Mouse (Mus musculus) erythroblast, embryonic 14.5 days (primary cell): ENCODE data around the gene Dnmt3a. TPM values are rescaled to one million over a fixed set of nuclear protein-coding genes. Genes with fewer than 3 reads are reported as not detected.

ENCODE experiments used
- H3K27me3 ChIP-seq: 2 replicates; pipeline ENCODE4 v1.6.1; 2012; ENCODE audit warnings: inconsistent platforms; ENCODE audit not compliant: control insufficient read depth
- H3K36me3 ChIP-seq: 2 replicates; pipeline ENCODE4 v1.6.1; 2012; ENCODE audit warnings: mild to moderate bottlenecking, inconsistent platforms; ENCODE audit not compliant: control insufficient read depth
- H3K4me1 ChIP-seq: 2 replicates; pipeline ENCODE4 v1.6.1; 2012; ENCODE audit warnings: inconsistent platforms; ENCODE audit not compliant: control insufficient read depth
- H3K4me3 ChIP-seq: replicated peaks from 2 replicates; pipeline ENCODE3; 2012; ENCODE audit warnings: moderate library complexity, mild to moderate bottlenecking, inconsistent platforms
- H3K9me3 ChIP-seq: 2 replicates; pipeline ENCODE4 v1.6.1; 2012; ENCODE audit warnings: low read length, inconsistent platforms, mixed read lengths; ENCODE audit not compliant: control insufficient read depth
- GATA1 ChIP-seq: IDR thresholded peaks from 2 replicates; pipeline ENCODE4 v1.6.1; 2012; ENCODE audit warnings: low read length, inconsistent platforms, mixed read lengths
- TAL1 ChIP-seq: IDR thresholded peaks from 3 replicates; pipeline ENCODE4 v1.6.1; 2012; ENCODE audit warnings: low read length, inconsistent platforms, mixed read lengths
- polyA plus RNA-seq: library from polyadenylated mRNA; stranded (reverse); fragments of >175 nt; gene quantifications from 2 replicates; pipeline ENCODE4 v1.2.3, GENCODE M21; 2012

The Dnmt3a gene
- polyA plus RNA-seq, 1 experiment = 0.16 TPM

DNA sequence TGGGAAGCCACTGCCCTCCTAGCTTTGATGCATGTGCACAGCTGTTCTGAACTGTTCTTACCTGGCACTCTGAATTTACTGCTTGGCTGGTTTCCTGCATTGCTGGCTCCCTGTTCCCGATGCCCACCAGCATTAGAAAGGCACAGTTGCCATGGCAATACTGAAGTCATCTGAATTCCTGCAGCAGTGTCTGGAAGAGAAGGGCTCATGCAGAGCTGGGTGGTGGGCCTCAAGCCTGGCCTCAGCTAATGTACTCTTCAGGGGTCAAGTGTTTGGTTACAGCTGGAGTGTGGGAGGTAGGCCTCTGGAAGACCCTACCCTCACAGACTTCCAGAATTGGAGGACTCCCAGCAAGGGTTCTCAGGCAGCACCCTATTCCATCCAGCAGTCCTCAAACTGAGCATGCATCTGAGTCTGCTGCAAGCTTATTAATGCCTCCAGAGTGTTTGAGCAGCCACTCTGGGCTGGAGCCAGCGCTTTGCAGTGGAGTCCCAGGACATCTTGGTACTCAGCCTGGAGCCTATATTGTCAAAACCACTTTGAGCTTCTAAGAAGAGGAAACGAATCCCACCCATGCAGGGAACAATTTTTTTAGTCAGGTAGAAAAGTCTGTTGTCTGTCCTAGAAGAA is 22.5 kb upstream of the Dnmt3a start:
- TF ChIP-seq GATA1 (no peak), TAL1 (no peak)
- Histone ChIP-seq H3K4me1 (peaks cover 3% of the 10 kb centered on the region; the same call in 1 of the 2 replicates), H3K36me3 (no peaks in the 10 kb centered on the region), H3K4me3 (no peak overlapping the region), H3K9me3 (no peaks in the 10 kb centered on the region), H3K27me3 (no peaks in the 10 kb centered on the region)

DNA sequence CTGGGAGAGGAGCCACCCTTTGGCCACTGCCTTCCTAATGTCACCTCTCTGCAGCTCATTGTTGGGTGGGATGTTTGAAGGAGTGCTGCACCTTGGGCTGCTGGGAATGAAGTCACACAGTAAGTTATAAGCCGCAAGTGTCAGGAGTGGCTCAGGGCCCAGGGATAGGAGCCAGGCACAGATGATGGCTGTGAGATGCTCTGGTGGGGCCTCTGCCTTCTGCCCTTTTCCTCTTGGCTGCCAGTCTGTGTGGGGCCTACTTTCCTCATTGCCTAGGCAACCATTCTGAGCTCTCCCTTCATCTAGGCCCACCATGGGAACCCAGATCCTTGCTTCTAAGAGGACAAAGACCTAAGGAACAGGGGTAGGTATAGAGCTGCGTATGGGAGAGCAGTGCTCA is 21.5 kb upstream of the Dnmt3a start:
- H3K4me1 ChIP-seq = peaks cover 3% of the 10 kb centered on the region; the same call in 1 of the 2 replicates
- no peaks in the 10 kb centered on the region for H3K9me3 ChIP-seq
- TF ChIP-seq GATA1 (no peak), TAL1 (no peak)
- no peak overlapping the region for H3K4me3 ChIP-seq
- H3K27me3 ChIP-seq = no peaks in the 10 kb centered on the region
- H3K36me3 ChIP-seq = no peaks in the 10 kb centered on the region

DNA sequence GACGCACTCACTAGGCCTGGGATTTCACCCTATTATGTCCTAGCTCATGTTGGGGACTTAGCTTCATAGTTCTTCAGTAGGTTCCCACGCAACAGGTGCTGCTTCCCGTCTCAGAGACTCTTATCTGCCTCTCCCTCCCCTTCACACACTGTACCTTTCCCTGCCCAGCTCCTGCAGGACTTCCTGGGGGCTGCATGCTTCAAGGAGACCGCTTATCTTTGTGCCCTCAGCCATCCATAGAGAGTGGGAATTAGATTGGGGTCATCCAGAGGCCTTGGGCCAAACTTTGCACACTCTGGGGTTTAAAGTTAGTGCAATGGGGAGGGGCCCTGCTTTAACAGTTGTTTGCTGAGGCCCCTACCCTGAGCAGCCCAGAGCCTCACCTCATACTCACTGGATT is 21.1 kb upstream of the Dnmt3a start:
- no peaks in the 10 kb centered on the region for H3K27me3 ChIP-seq
- no peaks in the 10 kb centered on the region for H3K36me3 ChIP-seq
- H3K4me1 ChIP-seq = peaks cover 3% of the 10 kb centered on the region; the same call in 1 of the 2 replicates
- H3K9me3 ChIP-seq = no peaks in the 10 kb centered on the region
- H3K4me3 ChIP-seq = no peak overlapping the region
- TF ChIP-seq GATA1 (no peak), TAL1 (no peak)

DNA sequence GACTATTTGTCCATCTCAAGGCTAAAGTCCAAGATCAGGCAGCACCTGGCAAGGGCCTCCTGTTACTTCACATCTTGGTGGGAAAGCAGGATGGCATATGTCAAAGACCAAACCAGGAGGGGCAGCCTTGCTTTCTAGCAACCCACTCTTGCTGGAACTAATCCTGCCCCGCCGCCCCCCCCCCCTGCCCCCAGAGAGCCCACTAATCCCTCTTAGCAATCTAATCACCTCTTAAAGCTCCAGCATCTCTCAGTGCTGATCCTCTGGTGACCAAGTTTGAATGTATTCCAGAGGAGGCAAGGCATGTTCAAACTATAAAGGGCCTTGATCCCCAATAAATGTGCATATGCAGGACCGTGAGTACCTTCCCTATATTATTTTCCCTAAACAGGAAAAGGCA is 18.8 kb upstream of the Dnmt3a start:
- Histone ChIP-seq H3K9me3 (no peaks in the 10 kb centered on the region), H3K27me3 (peaks cover 2% of the 10 kb centered on the region), H3K36me3 (no peaks in the 10 kb centered on the region), H3K4me1 (peaks cover 8% of the 10 kb centered on the region), H3K4me3 (no peak overlapping the region)
- no peak for TF ChIP-seq TAL1
- no peak for TF ChIP-seq GATA1

DNA sequence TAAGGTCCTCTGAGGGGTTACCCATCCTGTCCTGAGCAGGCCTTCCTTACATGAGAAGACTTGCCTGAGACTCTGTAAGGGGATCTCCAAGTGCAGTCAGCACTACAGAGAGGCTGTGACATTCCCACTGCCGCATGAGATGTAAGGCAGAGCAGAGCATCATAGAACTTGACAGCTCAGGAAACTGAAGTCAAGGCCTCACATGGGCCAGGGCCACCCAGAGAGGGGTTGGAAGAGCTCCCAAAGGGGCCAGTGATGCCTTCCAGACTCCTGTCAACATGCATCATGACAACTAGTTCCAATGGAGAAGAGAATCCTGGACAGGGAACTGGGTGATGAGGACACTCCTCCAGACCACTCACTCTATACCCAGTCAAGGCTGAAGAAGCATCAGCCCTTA is 18.3 kb upstream of the Dnmt3a start:
- Histone ChIP-seq H3K27me3 (peaks cover 2% of the 10 kb centered on the region), H3K4me3 (no peak overlapping the region), H3K9me3 (no peaks in the 10 kb centered on the region), H3K36me3 (no peaks in the 10 kb centered on the region), H3K4me1 (peaks cover 10% of the 10 kb centered on the region)
- TF ChIP-seq GATA1 (no peak), TAL1 (no peak)

GRCm38 (mm10) chr12:3788421-3789051 is 17.3 kb upstream of the Dnmt3a start:
- TF ChIP-seq GATA1 (no peak), TAL1 (no peak)
- peaks cover 10% of the 10 kb centered on the region for H3K4me1 ChIP-seq

DNA sequence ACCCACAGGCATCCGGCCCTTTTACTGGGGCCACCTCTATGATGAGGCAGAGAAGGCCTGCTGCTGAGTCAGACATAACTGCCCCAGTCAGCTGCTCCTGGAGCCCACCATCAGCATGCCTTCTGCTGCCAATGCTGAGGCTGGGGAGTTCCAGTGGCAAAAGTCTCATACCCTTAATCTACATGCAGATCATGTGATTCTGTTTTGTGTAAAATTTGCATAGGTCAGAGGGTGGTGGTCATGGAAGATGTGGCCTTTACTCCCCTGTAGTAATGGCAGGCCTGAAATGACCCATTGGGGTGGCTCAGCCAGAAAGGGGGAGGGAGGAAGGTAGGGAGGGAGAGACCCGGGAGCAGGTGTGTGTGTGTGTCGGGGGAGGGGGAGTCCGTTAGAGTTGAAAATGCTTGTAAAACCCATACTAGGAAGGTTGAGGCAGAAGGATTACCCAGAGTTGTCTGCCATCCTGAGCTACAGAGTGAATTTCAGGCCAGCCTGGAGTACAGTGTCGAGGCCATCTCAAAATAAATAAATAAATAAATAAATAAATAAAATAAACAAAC is 16.1 kb upstream of the Dnmt3a start:
- Histone ChIP-seq H3K9me3 (no peaks in the 10 kb centered on the region), H3K36me3 (no peaks in the 10 kb centered on the region), H3K4me3 (no peak overlapping the region), H3K4me1 (peaks cover 10% of the 10 kb centered on the region), H3K27me3 (peaks cover 18% of the 10 kb centered on the region)
- TF ChIP-seq GATA1 = no peak
- TF ChIP-seq TAL1 = no peak

More at GRCm38 (mm10) chr12:3788421-3789051, 17.3 kb upstream of the Dnmt3a start:
- Histone ChIP-seq H3K4me3 (no peak overlapping the region), H3K36me3 (no peaks in the 10 kb centered on the region), H3K27me3 (peaks cover 9% of the 10 kb centered on the region), H3K9me3 (no peaks in the 10 kb centered on the region)

GRCm38 (mm10) chr12:3791257-3791656 is 14.6 kb upstream of the Dnmt3a start:
- peaks cover 10% of the 10 kb centered on the region for H3K4me1 ChIP-seq
- peaks cover 4% of the 10 kb centered on the region; the same call in 1 of the 2 replicates for H3K9me3 ChIP-seq
- H3K36me3 ChIP-seq = no peaks in the 10 kb centered on the region
- TF ChIP-seq TAL1 (no peak), GATA1 (no peak)
- peaks cover 22% of the 10 kb centered on the region for H3K27me3 ChIP-seq
- peak overlapping the region; percentile 38 for H3K4me3 ChIP-seq

DNA sequence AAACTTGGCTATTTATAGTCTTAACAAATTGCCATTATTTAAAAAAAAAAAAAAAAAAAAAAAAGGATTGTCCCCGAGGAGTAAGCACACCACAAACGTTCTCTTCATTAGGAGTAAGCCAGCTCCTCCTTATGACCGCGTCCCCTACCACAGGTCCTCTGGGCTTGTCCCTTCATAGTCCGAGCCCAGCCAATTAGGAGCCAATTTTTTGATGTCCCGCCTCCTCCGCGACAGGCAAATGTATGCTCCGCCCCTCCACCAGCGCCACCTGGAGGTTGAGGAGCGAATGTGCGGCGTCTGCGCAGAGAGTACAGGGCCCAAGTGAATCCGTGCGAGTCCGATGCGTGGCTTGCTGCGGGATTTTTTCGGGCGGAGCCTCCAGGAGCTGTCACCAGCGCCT is 14.1 kb upstream of the Dnmt3a start:
- H3K36me3 ChIP-seq = no peaks in the 10 kb centered on the region
- H3K4me3 ChIP-seq = peak overlapping the region; percentile 38
- H3K4me1 ChIP-seq = peaks cover 10% of the 10 kb centered on the region

More for the DNA sequence above, 14.1 kb upstream of the Dnmt3a start:
- peaks cover 4% of the 10 kb centered on the region; the same call in 1 of the 2 replicates for H3K9me3 ChIP-seq
- TF ChIP-seq TAL1 (no peak), GATA1 (no peak)
- peaks cover 24% of the 10 kb centered on the region for H3K27me3 ChIP-seq
